In the genomic region with DNA sequence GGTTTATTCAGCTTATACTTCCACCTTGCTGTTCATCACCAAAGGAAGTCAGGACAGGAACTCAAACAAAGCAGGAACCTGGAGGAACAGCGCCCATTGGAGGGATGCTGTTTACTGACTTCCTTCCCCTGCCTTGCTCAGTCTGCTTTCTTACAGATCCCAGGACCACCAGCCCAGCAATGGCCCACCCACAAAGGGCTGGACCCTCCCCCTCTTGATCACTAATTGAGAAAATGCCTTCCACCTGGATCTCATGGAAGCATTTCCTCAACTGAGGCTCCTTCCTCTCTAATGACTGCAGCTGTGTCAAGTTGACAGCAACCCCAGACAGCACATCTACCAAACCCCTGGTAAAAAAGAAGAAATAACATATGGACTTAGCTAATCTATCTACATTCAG, we compare ENCODE assay signal across 16 mouse cellular contexts.
"Had no signal": no experiment of that assay in that cellular context is flagged by ENCODE, and none has a peak within 500 bp of the region (broad histone marks: within the 10 kb centered on the region; RNA-seq: fewer than 3 reads in every experiment).

No protein-coding gene starts in this region.

- H3K27ac ChIP-seq: kidney, postnatal 0 days; liver, embryonic 13.5 days; lung, embryonic 15.5 days; midbrain, embryonic 12.5 days; stomach, embryonic 15.5 days had no signal

- DNase-seq: kidney, adult 9 months; kidney, postnatal 36 days; layer of hippocampus, adult 9-11 months; left cerebral cortex, postnatal 4 days; liver; liver, embryonic 13.5 days; liver, postnatal 0 days; lung, postnatal 14 days; right cerebral cortex, adult 18-20 months; thymus, adult 2 months; thymus, postnatal 36 days had no signal

- H3K4me1 ChIP-seq: liver, embryonic 13.5 days; stomach, embryonic 15.5 days had no signal

- H3K27me3 ChIP-seq: liver, embryonic 13.5 days; lung, embryonic 15.5 days; midbrain, embryonic 12.5 days; stomach, embryonic 15.5 days had no signal

- ATAC-seq: liver, postnatal 0 days; midbrain, embryonic 16.5 days had no signal

- H3K9ac ChIP-seq: liver, embryonic 13.5 days; liver, postnatal 0 days; lung, embryonic 15.5 days; midbrain, embryonic 12.5 days; stomach, embryonic 15.5 days had no signal

- H3K9me3 ChIP-seq: liver, embryonic 13.5 days; lung, embryonic 15.5 days; midbrain, embryonic 12.5 days; stomach, embryonic 15.5 days had no signal

- H3K36me3 ChIP-seq: liver, embryonic 13.5 days; lung, embryonic 15.5 days; stomach, embryonic 15.5 days had no signal

- H3K4me2 ChIP-seq: liver, embryonic 13.5 days; lung, embryonic 15.5 days; midbrain, embryonic 12.5 days; stomach, embryonic 15.5 days had no signal

- H3K4me3 ChIP-seq: liver, embryonic 13.5 days; lung, embryonic 15.5 days; midbrain, embryonic 12.5 days; stomach, embryonic 15.5 days had no signal
